Mouse (Mus musculus) kidney, embryonic 14.5 days (tissue): ENCODE results near the gene Olfr777. TPM values are rescaled to one million over a fixed set of nuclear protein-coding genes. Genes with fewer than 3 reads are reported as not detected.

Source experiments
- polyA plus RNA-seq: library from polyadenylated mRNA; unstranded; fragments of >200 nt; fragmentation: Nextera tagmentation; extraction: Ambion mirVana; gene quantifications from 2 replicates; pipeline ENCODE4 v1.2.1, GENCODE M21; 2014

Olfr777 gene
- polyA plus RNA-seq, 1 experiment from 2014 or later = not detected

Other genes starting within 250 kb of the Olfr777 start
- not detected in 2 replicates for gene Olfr764-ps1, start 231.6 kb downstream of the Olfr777 start, polyA plus RNA-seq
- gene Olfr765, start 221.5 kb downstream of the Olfr777 start, polyA plus RNA-seq = not detected in 2 replicates
- not detected in 2 replicates for gene Olfr766-ps1, start 202.5 kb downstream of the Olfr777 start, polyA plus RNA-seq
- gene Olfr767, start 188.6 kb downstream of the Olfr777 start, polyA plus RNA-seq = not detected in 2 replicates
- not detected in 2 replicates for gene Olfr768, start 172.1 kb downstream of the Olfr777 start, polyA plus RNA-seq
- not detected in 2 replicates for gene Olfr769, start 153.6 kb downstream of the Olfr777 start, polyA plus RNA-seq
- not detected in 2 replicates for gene Olfr770, start 132.5 kb downstream of the Olfr777 start, polyA plus RNA-seq
- gene Olfr771, start 106.7 kb downstream of the Olfr777 start, polyA plus RNA-seq = not detected in 2 replicates
- gene Olfr772, start 93.6 kb downstream of the Olfr777 start, polyA plus RNA-seq = not detected in 2 replicates
- gene Olfr773, start 84.1 kb downstream of the Olfr777 start, polyA plus RNA-seq = not detected in 2 replicates
- gene Olfr774, start 35.3 kb downstream of the Olfr777 start, polyA plus RNA-seq = not detected in 2 replicates
- gene Olfr775, start 23.1 kb downstream of the Olfr777 start, polyA plus RNA-seq = not detected in 2 replicates
- gene Olfr776, start 12.4 kb downstream of the Olfr777 start, polyA plus RNA-seq = not detected in 2 replicates
- not detected in 2 replicates for gene Olfr780, start 46.6 kb upstream of the Olfr777 start, polyA plus RNA-seq
- not detected in 2 replicates for gene Olfr781, start 57.4 kb upstream of the Olfr777 start, polyA plus RNA-seq
- gene Olfr782, start 77.4 kb upstream of the Olfr777 start, polyA plus RNA-seq = not detected in 2 replicates
- gene Olfr784, start 112.6 kb upstream of the Olfr777 start, polyA plus RNA-seq = 0.07 TPM in 1 of 2 replicates, not detected in the other
- not detected in 2 replicates for gene Olfr785, start 133.9 kb upstream of the Olfr777 start, polyA plus RNA-seq
- not detected in 2 replicates for gene Olfr786, start 155.8 kb upstream of the Olfr777 start, polyA plus RNA-seq
- gene Olfr787, start 190.4 kb upstream of the Olfr777 start, polyA plus RNA-seq = not detected in 2 replicates
- not detected in 2 replicates for gene Olfr788, start 199.5 kb upstream of the Olfr777 start, polyA plus RNA-seq
- not detected in 2 replicates for gene Olfr789, start 213.3 kb upstream of the Olfr777 start, polyA plus RNA-seq
- not detected in 2 replicates for gene Olfr790, start 227.0 kb upstream of the Olfr777 start, polyA plus RNA-seq